Mouse (Mus musculus) layer of hippocampus, adult 11-12 months (tissue): Measurements from ENCODE around the gene Trim62.

Source experiments
- DNase-seq: peaks from one replicate; pipeline ENCODE4 v3.0.0; 2022; ENCODE audit warnings: low spot score

Gene Trim62

GRCm38 (mm10) chr4:128910276-128911063 lies 27.1 kb downstream of the Trim62 start:
- DNase-seq = no peak

GRCm38 (mm10) chr4:128912085-128912484 lies 28.7 kb downstream of the Trim62 start:
- DNase-seq = no peak

- DNase-seq = no peak
These were observed 30.4 kb downstream of the Trim62 start for GRCm38 (mm10) chr4:128913794-128914193.

- no peak for DNase-seq
These were observed 33.7 kb downstream of the Trim62 start for GRCm38 (mm10) chr4:128917119-128917518.

- DNase-seq = no peak
These were observed 34.4 kb downstream of the Trim62 start for GRCm38 (mm10) chr4:128917756-128918155.

- no peak for DNase-seq
These were observed 34.8 kb downstream of the Trim62 start for GRCm38 (mm10) chr4:128918187-128918586.

GRCm38 (mm10) chr4:128919106-128919505 lies 35.7 kb downstream of the Trim62 start:
- no peak for DNase-seq

GRCm38 (mm10) chr4:128923603-128924002 lies 40.2 kb downstream of the Trim62 start:
- DNase-seq = no peak

- peak; percentile 83 for DNase-seq
These were observed 41.6 kb downstream of the Trim62 start for GRCm38 (mm10) chr4:128924841-128925606.

GRCm38 (mm10) chr4:128932783-128933182 lies 49.4 kb downstream of the Trim62 start:
- DNase-seq = no peak

- DNase-seq = no peak
These were observed 52.2 kb downstream of the Trim62 start for GRCm38 (mm10) chr4:128935595-128935994.

- DNase-seq = no peak
These were observed 59.0 kb downstream of the Trim62 start for GRCm38 (mm10) chr4:128942346-128942745.

GRCm38 (mm10) chr4:128946736-128947135 lies 63.4 kb downstream of the Trim62 start:
- no peak for DNase-seq

- no peak for DNase-seq
These were observed 64.0 kb downstream of the Trim62 start for GRCm38 (mm10) chr4:128947326-128947933.

- DNase-seq = peak; percentile 62
These were observed 64.8 kb downstream of the Trim62 start for GRCm38 (mm10) chr4:128948137-128948674.

- no peak for DNase-seq
These were observed 66.2 kb downstream of the Trim62 start for GRCm38 (mm10) chr4:128949470-128950005.

GRCm38 (mm10) chr4:128950461-128950860 lies 67.1 kb downstream of the Trim62 start:
- no peak for DNase-seq

- no peak for DNase-seq
These were observed 70.5 kb downstream of the Trim62 start for GRCm38 (mm10) chr4:128953851-128954250.

- DNase-seq = peak; percentile 35
These were observed 74.0 kb downstream of the Trim62 start for GRCm38 (mm10) chr4:128957155-128957911.

GRCm38 (mm10) chr4:128958156-128958555 lies 74.8 kb downstream of the Trim62 start:
- DNase-seq = no peak

GRCm38 (mm10) chr4:128958849-128959248 lies 75.5 kb downstream of the Trim62 start:
- no peak for DNase-seq
